Mouse (Mus musculus) gastrocnemius, adult 18-20 months (tissue): ENCODE results near the gene Ap1ar. TPM values are rescaled to one million over a fixed set of nuclear protein-coding genes. Genes with fewer than 3 reads are reported as not detected.
"Not testable (repeated sequence)": the region's sequence is repeated elsewhere in the genome, so short reads cannot be mapped to it uniquely, and the experiment has no call there.

Source experiments
- DNase-seq: peaks from one replicate; pipeline ENCODE4 v3.0.0; 2021; ENCODE audit warnings: low spot score
- total RNA-seq, 2 experiments: library from RNA; stranded (reverse); gene quantifications; 2 replicates each; pipeline ENCODE4 v1.2.3; 2021

Ap1ar gene
- total RNA-seq, 2 experiments from 2014 or later: 28.7 to 30.0 TPM

DNA sequence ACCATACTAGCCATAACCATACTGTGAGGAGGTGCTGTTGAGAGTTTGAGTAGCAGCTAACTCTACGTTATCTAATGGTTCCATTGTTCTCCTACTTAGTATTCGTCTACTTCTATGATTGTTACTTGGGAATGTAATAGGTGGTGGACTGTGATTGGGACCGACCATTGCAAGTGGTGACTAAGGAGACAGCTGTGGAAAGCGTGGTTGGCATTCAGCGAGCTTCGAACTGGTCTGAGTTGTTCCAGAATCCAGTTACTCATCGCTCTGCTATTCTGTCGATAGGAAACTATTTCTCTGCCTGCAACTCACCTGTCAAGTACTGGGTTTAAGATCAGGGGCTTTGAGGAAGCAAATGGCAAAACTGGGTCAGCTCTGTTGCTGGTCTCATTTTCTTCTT, 36.2 kb downstream of the Ap1ar start:
- DNase-seq: no peak

DNA sequence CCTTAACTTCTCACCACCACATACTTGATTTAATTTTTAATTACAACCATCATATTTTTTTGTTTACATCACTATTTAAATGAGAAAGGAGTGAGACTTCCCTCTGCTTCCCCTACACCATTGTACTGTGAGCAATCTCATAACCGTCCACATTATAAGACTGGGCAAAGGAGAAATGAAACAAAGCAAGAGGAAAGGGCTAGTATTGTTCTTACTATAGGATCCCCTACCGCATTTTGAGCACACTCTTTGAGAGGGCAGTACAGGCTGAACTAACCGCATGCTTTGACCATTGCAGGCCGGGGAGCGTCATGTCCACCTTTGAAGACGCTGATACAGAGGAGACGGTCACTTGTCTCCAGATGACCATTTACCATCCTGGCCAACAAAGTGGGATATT, 41.1 kb downstream of the Ap1ar start:
- no peak for DNase-seq

DNA sequence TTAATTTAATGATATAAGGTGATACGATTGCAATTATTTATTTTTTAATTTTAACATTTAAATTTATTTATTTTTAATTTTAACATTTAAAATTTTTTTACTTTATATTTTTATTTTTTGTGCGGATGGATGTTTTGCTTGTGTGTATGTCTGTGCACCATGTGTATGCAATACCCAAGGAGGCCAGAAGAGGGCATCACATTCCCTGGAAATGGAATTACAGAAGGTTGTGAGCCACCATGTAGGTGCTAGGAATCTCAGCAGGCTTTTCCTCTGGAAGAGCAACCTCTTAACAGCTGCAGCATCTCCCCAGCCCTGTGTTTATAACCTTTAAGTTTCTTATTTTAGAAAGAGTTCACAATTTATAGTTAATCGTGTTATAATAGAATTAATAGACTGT, 41.6 kb downstream of the Ap1ar start:
- DNase-seq: no peak

DNA sequence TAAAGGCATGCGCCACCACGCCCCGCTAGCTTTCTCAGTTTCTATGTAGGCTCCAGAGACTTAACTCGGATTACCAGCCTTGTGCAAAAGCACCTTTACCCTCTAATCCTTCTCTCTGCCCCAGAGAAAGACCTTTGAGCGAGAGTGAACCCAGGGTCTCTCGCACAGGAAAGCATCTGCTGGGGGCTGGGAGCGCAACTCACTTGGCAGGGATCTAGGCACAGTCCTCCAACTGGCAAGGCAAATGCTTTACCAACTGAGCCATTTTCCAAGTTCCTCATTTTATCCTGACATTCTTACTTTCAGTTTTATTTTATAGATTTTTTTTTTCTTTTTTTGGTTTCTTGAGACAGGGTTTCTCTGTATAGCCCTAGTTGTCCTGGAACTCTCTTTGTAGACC, 44.3 kb downstream of the Ap1ar start:
- no peak for DNase-seq

DNA sequence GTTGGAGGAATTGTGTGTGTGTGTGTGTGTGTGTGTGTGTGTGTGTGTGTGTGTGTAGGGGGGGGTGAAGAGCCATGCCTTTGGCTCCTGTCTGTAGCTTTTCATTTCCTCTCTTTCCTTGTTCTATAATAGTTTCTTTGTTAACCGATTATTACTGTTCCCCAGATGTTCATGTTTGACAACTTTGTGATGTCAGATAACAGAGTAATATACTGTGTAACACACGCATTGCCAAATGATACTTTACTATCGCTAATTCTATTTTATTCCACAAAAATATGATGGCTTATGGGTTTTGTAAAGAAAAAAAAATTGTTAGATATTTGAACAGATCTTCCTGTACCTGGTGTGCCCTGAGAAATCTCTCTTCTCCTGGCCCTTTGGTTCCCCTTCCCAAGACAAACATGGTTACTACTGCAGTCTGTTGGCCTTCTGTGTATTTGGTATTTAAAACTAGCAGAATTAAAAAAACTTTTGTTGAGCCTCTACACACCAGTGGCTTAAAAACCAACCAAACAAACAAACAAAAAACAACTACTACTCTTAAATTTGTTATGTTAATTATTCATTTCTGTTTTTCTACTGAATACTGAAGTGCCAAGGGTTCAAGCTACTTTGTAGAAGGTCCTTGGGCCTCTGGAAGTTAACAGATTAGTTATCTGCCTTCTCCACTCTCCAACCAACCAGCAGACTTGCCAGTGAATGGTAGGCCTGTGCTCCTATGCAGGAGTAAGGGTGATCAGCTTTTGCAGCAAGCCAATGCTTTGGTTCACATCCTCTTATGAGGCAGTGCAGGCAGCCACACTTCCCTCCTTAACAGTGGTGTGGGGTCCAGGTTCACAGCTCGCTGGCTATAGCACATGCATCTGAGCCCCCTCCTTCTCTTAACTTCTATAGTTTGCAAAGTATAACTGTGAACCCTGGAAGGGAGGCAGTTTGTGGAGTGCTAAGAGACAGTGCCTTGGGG, 45.4 kb downstream of the Ap1ar start:
- DNase-seq: no peak

- no peak for DNase-seq
Observed at GRCm38 (mm10) chr3:127791056-127791483, 46.3 kb downstream of the Ap1ar start.

DNA sequence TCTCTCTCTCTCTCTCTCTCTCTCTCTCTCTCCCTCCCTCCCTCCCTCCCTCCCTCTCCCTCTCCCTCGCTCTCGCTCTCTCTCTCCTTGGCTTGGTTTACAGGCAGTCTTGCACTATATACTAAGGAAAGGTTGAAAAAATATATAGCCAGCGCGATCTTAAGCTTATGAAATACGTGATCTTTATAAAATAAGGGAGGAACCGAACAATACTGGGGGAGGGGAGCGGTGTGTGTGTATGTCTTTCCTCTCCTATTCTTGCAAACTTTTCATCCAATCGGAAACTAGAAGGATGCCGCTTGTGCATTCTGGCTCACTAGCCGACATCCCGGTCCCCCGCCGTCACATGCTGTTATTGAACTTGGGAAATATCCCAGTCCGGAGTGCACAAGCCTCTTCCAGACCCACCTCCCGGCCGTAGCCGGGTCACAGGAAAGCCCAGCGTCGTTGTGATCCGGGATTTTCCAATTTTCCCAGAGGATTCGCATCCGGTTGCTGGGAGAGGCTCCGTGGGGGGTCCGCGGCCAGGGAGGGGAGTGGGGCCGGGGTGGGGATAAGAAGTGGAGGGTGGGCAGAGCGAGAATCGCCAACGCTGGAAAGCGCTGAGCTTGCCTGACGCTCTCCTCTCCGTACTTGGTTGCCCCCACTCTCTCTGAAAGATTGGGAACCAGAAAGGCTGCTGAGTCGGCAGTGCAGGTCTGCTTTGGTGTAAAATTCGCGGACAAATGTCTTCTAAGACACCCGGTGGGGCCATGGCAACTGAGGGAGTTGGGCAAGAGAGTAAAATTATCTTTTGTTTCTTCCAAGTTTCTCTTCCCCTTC, 46.9 kb downstream of the Ap1ar start:
- no peak for DNase-seq

DNA sequence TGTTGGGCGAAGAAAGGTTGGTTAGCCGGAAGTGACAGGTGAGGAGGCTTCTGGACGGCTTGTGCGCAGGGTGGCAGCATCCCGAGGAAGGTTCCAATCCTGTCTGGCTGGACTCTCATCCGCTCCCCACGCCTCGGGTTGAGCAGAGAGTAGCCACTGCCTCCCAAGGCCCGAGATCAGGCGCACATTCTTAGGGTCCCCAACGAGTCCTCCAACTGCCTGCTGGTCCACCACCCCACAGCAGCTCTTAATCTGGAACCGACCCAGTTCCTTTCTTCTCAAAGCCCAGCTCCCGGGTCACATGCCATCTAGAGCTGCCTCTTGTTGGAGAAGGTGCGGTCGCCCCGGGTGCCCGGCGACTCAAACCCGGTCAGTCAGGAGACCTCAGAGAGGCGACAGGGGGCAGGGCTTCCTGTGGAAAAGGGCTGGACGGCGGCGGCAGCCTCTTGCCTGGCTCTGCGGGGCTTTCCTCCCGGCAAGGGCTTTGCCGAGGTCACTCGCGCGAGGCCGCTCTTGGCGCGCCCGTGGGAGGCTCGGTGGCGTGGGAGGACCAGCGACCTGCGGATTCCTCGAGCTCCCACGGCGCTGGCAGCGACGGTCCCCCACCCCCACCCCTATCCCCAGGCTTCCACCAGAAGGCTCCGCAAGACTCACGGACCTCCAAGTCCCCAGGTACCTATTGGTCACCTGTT, 47.7 kb downstream of the Ap1ar start, which contains the start of gene Tifa:
Gene Tifa, plus strand, starts transcription at position 306 of the 692 bp plus-strand sequence.
- DNase-seq: peak; percentile 51

DNA sequence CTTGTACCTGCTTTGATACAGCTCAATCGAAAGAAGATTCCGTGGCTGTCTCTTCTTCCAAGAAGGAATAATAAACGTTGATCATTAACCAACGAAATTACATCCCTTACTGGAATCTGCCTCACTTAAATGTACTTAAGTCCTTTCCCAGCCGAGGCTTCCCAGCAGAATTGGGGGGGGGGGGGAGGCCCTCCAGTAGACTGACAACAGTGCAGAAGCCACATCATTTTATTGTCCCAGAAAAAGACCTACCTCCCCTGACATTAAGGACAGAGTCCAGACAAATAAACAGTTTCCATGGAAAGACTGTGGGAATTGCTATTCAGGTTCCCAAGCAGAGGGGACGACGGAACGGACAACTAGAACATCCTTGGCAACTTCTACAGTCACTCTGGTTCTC, 48.4 kb downstream of the Ap1ar start:
- no peak for DNase-seq

- no peak for DNase-seq
Observed at GRCm38 (mm10) chr3:127788038-127788437, 49.3 kb downstream of the Ap1ar start.

- no peak for DNase-seq
Observed at GRCm38 (mm10) chr3:127787032-127787431, 50.3 kb downstream of the Ap1ar start.

- not testable (repeated sequence) for DNase-seq
Observed at GRCm38 (mm10) chr3:127783680-127784079, 53.6 kb downstream of the Ap1ar start.

DNA sequence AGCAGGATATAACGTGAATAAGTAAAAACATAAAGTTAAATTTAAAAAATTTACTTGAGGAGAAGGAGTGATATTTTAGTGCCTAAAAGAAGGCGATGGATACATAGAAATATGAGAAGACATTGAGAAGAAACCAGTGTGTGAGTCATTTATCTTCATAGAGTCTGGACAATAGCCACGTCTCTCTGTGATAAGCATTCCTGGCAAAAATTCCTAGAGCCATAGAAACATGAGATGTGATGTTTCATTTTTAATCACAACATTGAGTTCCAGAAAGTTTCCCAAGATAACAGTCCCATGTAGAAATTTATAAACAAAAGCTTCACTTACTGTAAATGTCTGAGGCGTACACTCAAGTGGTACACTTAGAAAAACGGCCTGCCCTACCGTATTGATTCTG, 54.4 kb downstream of the Ap1ar start:
- no peak for DNase-seq

GRCm38 (mm10) chr3:127780921-127781320, 56.4 kb downstream of the Ap1ar start:
- DNase-seq: no peak

- DNase-seq: peak; percentile 77
Observed at GRCm38 (mm10) chr3:127780021-127780644, 57.2 kb downstream of the Ap1ar start, which contains the start of gene Alpk1. TSS of gene Alpk1 (minus strand) at chr3:127780527.

DNA sequence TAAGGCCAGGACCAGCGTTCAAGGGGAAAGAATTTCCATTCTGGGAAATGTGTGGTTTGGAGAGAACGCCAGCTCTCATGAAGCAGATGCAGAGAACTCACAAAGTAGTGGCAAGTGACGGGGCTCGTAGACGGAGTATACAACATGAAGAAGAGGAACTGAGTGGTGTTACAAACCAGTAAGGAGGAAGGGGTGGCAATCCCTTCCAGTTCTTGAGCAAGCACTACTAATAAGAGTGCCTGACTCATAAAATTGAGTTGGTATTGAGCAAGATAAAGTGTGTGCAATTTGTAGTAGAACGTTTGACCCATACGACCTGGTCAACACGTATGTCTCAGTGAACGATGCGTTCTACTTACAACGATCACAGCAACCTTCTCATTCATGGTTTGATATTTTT, 68.2 kb downstream of the Ap1ar start:
- DNase-seq: no peak

DNA sequence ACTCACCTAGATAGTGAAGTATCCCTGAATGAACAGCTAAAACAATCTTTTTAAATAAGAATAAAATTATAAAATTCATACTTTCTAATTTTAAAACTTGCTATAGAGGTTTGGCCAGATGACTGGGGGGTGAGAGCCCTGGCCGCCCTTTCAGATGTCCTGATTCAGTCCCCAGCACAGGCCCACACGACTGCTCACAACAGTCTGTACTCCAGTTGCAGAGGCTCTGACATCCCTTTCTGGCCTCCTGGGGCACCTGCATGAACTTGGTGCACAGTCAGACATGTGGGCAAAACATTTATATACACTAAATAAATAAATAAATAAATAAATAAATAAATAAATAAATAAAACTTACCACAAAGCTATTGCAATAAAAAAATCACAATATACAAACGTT, 71.4 kb downstream of the Ap1ar start:
- DNase-seq: no peak

- DNase-seq: no peak
Observed at GRCm38 (mm10) chr3:127764541-127764940, 72.8 kb downstream of the Ap1ar start.

GRCm38 (mm10) chr3:127763076-127763612, 74.2 kb downstream of the Ap1ar start:
- DNase-seq: peak; percentile 78

- no peak for DNase-seq
Observed at GRCm38 (mm10) chr3:127762403-127762802, 74.9 kb downstream of the Ap1ar start.

GRCm38 (mm10) chr3:127759212-127759611, 78.1 kb downstream of the Ap1ar start:
- DNase-seq: peak; percentile 24
